Mouse (Mus musculus) B cell, adult 2 months (primary cell): ENCODE measurements around the gene Kpna2.
"Not testable (repeated sequence)": the region's sequence is repeated elsewhere in the genome, so short reads cannot be mapped to it uniquely, and the experiment has no call there.

ENCODE experiments used
- DNase-seq, 2 experiments: peaks; one replicate each; pipeline ENCODE4 v3.0.0; 2022

Gene Kpna2

DNA sequence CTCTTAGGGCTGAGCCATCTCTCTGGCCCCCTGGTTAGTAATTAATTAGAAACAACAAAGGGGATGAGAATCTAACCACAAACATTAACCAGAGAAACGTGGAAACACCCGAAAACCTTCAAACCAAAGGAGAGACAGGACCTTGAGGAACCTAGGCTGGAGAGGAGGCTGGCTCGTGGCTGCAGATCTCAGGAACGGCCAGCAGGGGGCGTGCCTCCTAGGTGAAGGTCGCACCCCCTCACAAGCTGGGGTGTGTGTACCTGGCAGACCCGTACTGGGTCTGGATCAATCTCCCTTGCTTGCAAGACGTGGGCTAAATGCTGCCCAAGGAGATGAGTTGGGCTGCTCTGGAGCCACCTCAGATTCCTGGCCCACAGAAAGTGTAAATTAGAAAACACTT is 19.3 kb upstream of the Kpna2 start:
- peak; percentile 65 to 67 for DNase-seq

DNA sequence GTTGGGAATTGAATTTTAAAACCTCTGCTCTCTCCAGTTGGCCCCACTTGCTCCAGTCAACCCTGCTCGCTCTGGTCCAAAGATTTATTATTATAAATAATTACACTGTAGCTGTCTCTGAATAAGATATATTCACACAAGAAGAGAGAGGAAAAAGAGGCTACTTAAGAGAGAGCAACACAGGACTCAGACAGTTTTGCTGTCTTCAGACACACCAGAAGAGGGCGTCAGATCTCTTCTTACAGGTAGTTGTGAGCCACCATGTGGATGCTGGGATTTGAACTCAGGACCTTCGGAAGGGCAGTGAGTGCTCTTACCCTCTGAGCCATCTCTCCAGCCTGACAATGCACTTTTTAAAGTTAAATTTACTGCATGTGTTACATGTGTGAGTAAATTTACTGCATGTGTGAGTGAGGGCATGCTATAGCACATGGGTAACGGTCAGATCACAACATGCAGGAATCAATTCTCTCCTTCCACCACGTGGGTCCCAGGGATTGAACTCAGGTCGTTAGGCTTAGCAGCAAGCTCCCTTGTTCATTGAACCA is 18.1 kb upstream of the Kpna2 start:
- DNase-seq: no peak

DNA sequence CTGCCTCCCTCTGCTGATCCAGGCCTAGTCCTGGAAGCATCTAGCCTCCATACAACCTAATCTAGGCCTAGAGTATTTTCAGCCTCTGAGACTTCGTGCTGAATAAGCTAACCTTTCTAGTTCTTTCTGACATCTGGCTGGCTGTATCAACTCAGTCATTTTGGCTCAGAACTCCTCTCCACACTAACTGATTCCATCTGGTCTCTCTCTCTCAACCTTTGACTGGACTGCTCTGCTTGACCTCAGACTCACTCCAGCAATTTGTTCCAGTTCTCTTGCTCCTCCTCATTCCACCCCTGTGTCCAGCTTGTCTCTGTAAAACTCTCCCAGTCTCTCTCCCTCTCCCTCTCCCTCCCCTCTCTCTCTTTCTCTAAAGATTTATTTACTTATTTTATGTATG is 17.6 kb upstream of the Kpna2 start:
- no peak for DNase-seq

DNA sequence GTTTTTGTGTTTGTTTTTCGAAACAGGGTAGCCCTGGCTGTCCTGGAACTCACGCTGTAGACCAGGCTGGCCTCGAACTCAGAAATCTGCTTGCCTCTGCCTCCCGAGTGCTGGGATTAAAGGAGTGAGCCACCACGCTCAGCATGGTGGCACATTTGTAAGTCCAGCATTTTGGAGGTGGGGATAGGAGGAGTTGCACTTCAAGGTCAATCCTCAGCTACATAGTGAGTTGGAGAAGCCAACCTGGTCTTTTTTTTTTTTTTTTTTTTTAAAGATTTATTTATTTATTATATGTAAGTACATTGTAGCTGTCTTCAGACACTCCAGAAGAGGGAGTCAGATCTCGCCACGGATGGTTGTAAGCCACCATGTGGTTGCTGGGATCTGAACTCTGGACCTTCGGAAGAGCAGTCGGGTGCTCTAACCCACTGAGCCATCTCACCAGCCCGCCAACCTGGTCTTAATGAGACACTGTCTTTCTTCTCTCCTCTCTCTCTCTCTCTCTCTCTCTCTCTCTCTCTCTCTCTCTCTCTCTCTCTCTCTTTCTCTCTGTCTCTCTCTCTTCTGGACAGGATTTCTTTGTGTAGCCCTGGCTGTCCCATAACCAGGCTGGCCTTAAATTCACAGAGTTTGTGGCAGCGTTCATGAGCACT is 16.3 kb upstream of the Kpna2 start:
- DNase-seq: not testable (repeated sequence)

DNA sequence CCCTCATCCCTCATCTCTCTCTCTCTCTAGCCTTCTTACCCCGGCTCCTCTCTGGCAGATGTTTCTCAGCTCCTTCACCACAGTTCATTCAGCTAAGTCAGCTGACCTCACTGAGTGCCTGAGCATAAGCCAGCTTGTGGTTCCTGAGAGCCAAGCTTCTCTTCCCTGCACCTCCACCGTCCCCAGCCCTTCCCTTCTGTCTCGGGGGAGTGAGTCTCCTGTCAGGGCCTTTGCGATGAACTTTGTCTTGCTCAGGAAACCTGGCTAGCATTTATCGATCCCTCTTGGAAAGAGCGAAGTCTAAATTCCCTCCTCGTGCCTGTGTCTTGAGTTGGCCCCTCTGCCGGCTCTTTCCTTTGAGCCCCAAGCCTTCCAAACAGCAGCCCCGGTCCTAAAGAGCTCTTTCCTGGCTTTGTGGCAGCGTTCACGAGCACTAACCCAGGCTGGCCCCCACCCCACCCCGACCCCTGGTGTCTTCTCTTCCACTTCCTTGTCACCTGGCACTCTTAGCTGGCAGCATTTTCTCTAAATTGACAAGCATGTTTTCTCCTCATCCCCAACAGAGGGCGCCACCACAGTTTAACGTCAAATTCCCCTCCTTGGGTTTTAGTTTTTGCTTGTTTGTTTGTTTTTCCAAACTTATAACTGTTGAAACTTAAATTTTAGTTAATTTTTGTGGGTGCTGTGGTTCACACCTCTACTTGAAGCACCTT is 15.4 kb upstream of the Kpna2 start:
- DNase-seq: peak; percentile 70 to 72

DNA sequence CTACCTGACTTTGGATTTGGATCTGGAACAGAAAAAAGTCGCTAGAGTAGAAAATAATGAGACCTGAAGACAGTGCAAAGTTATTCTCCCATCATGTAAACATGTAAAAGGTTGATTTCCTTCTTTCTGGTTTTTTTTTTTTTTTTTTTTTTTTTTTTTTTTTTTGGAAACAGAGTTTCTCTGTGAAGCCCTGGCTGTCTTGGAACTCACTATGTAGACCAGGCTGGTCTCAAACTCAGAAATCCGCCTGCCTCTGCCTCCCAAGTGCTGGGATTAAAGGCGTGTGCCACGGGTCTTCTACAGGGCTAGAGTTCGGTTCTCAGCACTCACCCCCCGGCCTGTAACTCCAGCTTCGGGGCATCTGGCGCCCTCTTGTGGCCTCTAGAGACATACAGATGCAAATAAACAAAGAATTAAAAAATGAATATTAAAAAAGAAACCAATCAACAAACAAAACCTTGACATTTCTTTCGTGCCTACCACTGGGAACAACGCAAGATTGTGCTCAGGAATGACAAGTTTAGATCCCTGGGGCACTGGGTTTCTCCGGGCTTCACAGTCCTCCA is 14.8 kb upstream of the Kpna2 start:
- peak; percentile 34 to 45 for DNase-seq

DNA sequence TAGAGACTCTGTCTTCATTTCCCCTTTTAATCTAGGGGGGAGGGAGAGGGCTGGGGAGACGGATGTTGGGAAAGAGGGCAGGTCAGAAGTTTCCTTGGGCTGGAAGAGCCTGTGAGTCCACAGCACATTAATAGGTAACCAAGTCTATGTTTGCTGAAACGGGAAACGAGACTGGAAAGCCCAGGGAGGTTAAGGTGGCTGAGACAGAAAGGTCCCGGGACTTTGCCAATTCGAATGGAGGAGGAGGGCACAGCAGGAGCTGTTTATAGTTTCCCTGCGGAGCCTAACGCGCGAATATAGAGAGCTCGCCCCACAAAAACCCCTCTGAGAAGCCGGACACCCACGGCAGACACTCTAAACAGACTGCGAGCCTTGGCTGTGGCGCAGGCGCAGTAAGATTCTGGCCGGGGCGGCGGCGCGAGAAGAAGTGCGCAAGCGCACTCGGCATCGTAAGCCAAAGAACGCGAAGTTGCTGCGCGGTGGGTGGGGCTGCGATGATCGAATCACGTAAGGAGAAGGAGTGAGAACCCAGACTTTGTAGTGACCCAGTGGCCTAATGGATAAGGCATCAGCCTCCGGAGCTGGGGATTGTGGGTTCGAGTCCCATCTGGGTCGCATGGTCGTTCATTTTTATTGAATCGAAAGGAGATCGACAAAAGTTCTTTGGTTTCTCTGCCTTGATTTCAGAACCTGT is 13.1 kb upstream of the Kpna2 start:
- DNase-seq: peak; percentile 98 to 99

DNA sequence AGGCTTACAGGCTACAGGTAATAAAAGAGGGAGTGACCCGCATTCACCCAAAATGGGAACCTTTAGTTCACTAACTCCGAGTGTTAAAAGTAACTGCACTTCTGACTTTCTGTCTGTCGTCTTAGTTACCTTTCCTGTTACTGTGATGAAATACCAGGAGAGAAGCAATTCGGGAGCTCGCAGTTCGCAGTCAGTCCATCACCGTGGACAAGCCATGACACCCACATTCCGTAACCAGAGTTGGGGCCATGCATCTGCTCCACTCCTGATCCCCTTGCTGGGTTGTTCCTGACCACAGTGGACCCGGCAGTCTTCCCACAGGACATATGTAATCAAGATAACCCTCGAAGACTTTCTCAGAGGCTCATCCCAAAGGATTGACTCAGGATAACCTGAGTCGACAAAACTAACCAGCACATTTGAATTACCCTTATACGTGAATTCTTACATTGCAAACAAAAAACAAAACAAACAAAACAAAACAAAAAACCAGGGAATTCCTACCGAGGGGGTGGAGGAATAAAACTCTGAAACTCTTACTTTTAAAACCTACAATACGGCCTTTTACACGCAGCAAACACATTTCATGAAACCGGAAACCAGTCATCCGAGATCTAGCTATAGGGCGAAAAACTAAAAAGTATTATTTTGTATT is 12.5 kb upstream of the Kpna2 start:
- DNase-seq: peak in 1 of 2 experiments; percentile 20

DNA sequence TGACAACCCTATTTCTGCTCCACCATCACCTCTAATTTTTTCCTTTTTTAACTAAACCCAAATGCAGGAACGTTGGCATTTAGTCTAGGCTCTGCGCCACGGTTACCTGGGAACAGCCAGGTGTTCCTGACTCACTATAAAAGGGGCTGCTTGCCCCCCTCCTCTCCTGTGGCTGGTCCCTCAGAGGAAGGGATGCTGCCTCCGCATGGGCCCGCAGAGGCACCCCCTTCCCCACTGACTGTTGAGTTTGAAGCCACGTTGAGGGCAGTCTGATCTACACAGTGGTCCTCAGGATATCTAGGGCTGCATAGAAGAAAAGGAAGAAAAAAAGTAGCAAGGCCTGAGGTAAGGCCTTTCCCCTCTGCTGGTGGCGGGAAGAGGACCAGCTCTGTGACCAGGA is 11.8 kb upstream of the Kpna2 start:
- DNase-seq: no peak

DNA sequence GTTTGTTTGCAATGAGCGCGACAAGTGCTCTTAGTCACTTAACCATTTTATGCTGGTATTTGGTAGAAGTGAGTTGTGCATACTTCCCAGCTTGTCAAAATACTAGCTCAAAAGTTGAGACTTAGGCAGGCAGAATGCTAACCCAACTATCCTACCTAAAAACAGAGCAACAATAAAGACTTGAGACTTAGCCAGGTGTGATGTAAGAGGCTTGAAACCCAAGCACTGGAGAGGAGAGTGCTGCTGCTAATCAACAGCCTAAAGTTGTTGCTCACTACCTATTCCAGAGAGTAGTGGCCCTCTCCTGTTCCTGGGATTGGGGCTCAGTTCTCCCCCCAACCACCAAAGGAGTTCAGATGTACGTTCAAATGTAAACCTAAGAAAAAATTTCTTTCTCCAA is 11.1 kb upstream of the Kpna2 start:
- DNase-seq: no peak

DNA sequence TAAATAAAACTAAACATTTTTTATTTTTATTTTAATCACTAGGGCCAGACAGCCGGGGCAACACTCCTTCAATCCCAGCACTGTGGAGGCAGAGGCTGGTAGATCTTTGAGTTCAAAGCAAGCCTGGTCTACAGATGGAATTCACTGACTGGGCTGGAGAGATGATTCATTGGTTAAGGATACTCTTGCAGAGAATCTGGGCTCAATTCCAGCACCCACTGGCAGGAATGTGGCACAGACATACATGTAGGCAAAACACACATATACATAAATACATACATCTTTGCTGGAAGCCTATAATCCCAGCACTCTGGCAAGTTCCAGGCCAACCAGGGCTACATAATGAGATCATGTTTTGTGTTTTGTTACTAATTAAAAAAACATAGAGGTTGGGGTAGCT is 6.2 kb upstream of the Kpna2 start:
- no peak for DNase-seq

DNA sequence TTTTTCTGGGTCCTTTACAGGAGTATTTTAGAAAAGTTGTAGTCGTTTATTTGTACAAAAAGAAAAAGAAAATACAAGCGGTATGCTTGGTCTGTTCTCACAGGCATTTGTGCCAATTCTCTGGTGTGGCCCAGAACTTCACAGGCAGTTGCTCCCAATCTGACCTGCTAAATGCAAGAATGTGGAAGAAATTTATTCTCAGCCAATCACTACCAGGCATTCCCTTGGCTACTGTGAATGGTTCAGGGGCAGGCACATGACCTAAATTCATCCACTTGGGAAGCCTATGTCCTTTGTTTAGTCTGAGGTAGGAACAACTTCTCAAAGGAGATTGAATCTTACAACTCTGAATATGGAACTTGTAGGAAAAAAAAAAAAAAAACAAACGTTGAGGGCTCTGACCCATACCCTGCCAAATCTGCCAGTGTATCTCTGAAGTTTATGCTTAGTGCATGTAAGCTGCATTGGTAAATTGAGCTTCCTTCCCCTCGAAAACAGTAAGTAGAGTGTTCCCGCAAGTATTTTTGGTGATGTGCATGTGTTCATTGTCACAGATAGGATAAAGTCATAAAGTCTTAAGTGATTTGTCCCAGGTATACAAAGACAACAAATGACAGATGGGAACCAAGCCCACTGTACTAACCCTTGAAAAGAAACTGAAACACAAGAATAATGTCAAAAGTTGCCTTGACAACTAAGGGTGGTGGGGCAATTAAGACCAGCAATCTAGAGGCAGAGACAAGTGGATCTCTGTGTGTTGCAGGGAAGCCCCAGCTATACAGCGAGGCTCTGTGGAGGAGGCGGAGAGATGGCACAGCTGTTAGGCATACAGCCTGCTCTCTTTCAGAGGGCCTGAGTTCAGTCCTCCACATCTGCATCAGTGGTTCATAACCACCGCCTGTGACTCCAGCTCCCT is 2.7 kb upstream of the Kpna2 start:
- DNase-seq: no peak

DNA sequence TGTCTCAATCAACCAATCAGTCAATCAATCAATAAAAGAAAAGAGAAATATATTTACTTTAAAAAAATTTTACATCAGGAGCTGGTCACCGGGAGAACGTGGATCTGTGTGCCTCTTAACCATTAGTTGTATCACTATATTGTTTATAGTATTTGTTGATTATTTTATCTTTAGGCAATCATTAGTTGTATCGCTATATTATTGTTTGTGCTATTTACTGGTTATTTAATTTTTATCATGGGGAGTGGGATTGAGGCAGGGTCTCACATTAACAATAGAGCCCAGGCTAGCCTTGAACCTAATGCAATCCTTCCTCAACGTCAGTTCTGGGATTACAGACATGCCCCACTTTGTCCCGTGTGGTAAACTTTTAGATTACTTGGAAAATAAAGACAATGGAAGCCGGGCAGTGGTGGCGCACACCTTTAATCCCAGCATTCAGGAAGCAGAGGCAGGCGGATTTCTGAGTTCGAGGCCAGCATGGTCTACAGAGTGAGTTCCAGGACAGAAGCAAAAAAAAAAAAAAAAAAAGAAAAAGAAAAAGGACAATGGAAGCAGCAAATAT is 690 bp upstream of the Kpna2 start:
- no peak for DNase-seq

DNA sequence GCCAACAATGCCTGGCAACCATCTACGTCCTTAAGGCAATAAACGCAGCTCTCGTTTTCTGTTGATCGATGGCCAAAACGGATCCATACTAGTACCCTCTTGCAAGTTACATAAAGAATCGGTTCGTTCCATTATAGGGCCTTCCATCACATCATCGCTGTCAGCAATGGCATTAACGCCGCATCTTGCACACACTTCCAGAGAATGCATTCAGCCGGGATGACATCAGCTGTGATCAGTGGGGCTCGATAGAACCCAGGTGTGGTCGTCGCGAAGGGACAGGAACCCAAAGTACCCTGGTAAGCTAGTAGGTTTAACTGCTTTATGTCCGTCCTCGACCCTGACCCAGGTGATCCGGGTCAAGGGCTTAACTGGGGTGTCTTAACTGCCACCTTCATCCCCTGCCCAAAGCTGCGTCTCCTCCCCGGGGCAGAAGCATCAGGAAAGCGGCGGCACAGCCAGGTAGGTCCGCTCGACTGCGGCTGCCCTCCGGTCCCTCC is 640 bp downstream of the Kpna2 start:
- DNase-seq: no peak

DNA sequence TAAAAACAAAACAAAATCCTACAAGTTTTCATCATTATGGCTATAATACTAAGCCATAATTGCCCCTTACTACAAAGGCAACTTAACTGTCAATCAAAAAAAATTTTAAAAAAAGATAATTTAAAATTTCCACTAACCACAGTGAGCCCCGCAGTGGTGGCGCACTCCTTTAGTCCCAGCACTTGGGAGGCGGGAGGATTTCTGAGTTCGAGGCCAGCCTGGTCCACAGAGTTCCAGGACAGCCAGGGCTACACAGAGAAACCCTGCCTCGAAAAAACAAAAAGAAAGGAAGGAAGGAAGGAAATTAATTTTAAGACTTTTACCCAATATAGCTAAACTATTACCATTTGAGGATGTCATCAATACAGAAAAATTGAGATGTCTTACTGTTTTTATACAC is 1.4 kb downstream of the Kpna2 start:
- no peak for DNase-seq

DNA sequence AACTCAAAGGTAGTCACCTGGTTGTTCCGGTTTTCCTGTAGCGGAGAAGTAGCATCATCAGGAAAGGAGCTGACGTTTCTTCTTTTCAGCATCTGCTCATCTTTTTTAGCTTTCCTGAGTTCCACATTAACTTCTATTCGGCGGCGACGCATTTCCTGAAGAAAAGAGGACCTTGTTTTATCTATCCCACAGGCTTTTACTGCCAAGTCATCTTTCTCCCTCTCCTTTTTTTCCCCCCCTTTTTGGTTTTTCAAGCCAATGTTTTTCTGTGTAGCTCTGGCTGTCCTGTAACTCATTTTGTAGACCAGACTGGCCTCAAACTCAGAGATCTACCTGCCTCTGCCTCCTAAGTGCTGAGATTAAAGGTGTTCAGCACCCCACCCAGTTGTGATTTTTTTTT is 2.8 kb downstream of the Kpna2 start:
- not testable (repeated sequence) for DNase-seq

DNA sequence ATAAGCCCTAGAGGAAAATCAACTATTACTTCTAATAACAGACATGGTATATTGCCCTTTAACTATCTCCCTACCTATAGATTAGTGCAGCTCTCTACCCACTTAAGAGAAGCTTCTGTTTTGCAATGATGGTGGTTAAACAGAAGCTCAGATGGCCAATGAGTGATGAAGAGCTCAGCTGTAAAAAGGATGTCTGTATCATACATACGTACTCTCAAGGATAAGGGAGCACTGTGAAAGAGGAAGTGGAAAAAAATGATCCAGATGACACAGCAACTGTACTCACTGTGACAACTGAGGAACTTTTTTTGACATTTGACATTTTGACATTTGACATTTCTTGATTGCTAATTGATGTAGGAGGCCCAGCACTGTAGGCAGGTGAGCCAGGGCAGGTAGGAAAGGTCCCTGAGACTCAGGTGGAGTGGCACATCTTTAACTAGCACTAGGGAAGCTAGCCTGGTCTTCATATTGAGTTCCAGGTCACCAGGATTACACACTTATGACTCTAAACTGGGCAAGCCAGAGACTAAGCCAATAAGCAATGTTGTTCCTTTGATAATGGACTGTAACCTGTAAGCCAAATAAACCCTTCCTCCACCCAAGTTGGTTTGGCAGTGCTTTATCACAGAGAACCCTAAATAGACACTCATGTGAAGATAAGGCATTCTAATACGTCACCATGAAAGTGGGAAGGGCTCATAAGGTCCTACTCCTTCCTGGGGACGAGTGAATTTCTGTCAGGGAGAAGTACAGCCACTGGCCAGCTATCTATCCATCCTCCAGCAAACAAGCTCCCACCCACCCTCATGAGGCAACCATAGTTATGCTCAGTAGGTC is 4.9 kb downstream of the Kpna2 start:
- no peak for DNase-seq

DNA sequence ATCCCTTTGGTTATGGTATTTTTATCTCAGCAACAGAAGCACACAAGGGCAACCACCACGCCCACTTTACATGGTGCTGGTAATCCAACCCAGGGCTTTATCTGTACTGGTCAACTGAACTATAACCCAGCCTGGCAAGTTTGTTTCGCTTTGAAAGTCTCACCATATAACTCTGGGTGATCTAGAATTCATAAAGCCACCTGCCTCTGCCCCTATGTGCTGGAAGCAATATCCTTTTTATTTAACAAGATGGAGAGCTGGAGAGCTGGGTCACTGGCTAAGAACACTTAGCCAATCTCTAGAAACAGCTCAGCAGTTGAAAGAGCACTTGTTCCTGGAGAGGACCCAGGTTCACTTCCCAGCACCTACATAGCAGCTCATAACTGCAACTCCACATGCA is 12.0 kb downstream of the Kpna2 start:
- no peak for DNase-seq

DNA sequence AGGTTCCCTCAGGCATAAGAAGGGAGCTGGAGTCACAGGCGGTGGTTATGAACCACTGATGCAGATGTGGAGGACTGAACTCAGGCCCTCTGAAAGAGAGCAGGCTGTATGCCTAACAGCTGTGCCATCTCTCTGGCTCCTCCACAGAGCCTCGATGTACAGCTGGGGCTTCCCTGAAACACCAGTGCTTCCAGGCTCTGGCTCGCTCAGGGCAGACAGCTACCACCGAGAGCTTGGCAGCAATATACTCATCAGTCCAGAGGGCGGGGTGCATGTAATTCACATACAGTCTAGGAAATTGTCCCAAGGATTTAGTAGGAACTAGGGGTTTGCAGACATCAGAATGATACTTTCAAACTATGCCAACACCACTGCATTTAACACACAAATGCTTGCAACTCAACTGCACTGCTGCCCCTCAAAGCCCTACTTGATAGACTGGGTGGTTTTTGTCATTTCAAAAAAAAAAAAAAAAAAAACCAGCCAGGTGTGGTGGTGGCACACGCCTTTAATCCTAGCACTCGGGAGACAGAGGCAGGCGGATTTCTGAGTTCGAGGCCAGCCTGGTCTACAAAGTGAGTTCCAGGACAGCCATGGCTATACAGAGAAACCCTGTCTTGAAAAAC is 13.2 kb downstream of the Kpna2 start:
- not testable (repeated sequence) for DNase-seq

DNA sequence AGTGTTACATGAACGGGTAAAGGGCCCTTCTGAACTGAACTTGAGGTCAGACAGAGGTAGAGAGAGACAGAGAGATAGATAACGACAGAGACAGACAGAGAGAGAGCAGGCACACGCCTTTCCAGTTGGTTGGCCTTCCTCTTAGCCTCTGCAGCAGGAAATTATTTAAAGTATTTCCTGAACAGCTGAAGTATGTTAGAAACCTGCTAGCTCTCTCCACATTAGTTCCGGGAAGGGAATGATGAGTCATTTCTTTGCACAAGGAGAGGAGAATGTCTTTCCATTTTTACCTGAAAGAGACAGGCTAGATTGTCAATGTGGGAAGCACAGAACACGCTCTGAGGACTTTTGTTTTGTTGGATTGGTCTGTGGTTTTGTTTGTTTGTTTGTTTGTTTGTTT is 17.0 kb downstream of the Kpna2 start:
- DNase-seq: no peak
